Mouse (Mus musculus) right cerebral cortex, postnatal 36 days (tissue): Measurements from ENCODE around the gene E130218I03Rik.

Source experiments
- DNase-seq, 2 experiments: peaks; one replicate each; pipeline ENCODE4 v3.0.0; 2022; ENCODE audit warnings: low spot score in 2 of 2, mixed read lengths in 1 of 2

Gene E130218I03Rik

GRCm38 (mm10) chr4:134286226-134287167 is 43.0 kb downstream of the E130218I03Rik start:
- no peak for DNase-seq

GRCm38 (mm10) chr4:134287168-134287564 is 43.7 kb downstream of the E130218I03Rik start:
- peak; percentile 90 for DNase-seq

GRCm38 (mm10) chr4:134287575-134288025 is 44.1 kb downstream of the E130218I03Rik start, which contains the start of gene Pdik1l:
Gene Pdik1l (minus strand): TSS chr4:134287895.
- peak; percentile 64 to 65 for DNase-seq

- DNase-seq = no peak
Measured at GRCm38 (mm10) chr4:134288397-134289256, 45.2 kb downstream of the E130218I03Rik start.

- peak in 1 of 2 experiments; percentile 39 for DNase-seq
Measured at GRCm38 (mm10) chr4:134292067-134292466, 48.6 kb downstream of the E130218I03Rik start.

- no peak for DNase-seq
Measured at GRCm38 (mm10) chr4:134293061-134293691, 49.7 kb downstream of the E130218I03Rik start.

- no peak for DNase-seq
Measured at GRCm38 (mm10) chr4:134293692-134294163, 50.3 kb downstream of the E130218I03Rik start.
